Mouse (Mus musculus) c-Kit-positive CD71-negative TER-119-negative erythroid progenitor cells, embryonic 14.5 days (primary cell): ENCODE data around the gene Eif2b2.
A peak's percentile ranks its signal among the peaks of the same experiment; 100 is the strongest.

ENCODE experiments used
- DNase-seq: peaks from one replicate; pipeline ENCODE4 v3.0.0-alpha.2; 2013; ENCODE audit warnings: low read depth

The Eif2b2 gene

GRCm38 (mm10) chr12:85219236-85219904 is at the start of gene Eif2b2:
Eif2b2 (plus strand) TSS chr12:85219481.
- peak; percentile 97 for DNase-seq

GRCm38 (mm10) chr12:85169877-85170276 is 49.4 kb upstream of the Eif2b2 start:
- DNase-seq = no peak

- no peak for DNase-seq
Measured at GRCm38 (mm10) chr12:85170284-85170947, 48.9 kb upstream of the Eif2b2 start.

- DNase-seq = no peak
Measured at GRCm38 (mm10) chr12:85170948-85171307, 48.4 kb upstream of the Eif2b2 start.

GRCm38 (mm10) chr12:85174016-85174415 is 45.3 kb upstream of the Eif2b2 start:
- no peak for DNase-seq

GRCm38 (mm10) chr12:85175087-85175675 is 44.1 kb upstream of the Eif2b2 start:
- DNase-seq = no peak

- DNase-seq = no peak
Measured at GRCm38 (mm10) chr12:85175926-85176845, 43.1 kb upstream of the Eif2b2 start.

- DNase-seq = peak; percentile 56
Measured at GRCm38 (mm10) chr12:85176846-85177523, 42.3 kb upstream of the Eif2b2 start.

GRCm38 (mm10) chr12:85177740-85178239 is 41.5 kb upstream of the Eif2b2 start, which contains the start of gene Pgf:
Pgf (minus strand) TSS chr12:85177790.
- DNase-seq = no peak

- no peak for DNase-seq
Measured at GRCm38 (mm10) chr12:85178294-85178693, 41.0 kb upstream of the Eif2b2 start.

GRCm38 (mm10) chr12:85181475-85182344 is 37.6 kb upstream of the Eif2b2 start:
- no peak for DNase-seq

- DNase-seq = no peak
Measured at GRCm38 (mm10) chr12:85182345-85182643, 37.0 kb upstream of the Eif2b2 start.

GRCm38 (mm10) chr12:85182898-85183297 is 36.4 kb upstream of the Eif2b2 start:
- no peak for DNase-seq

GRCm38 (mm10) chr12:85184118-85184517 is 35.2 kb upstream of the Eif2b2 start:
- DNase-seq = no peak

- DNase-seq = no peak
Measured at GRCm38 (mm10) chr12:85185810-85186209, 33.5 kb upstream of the Eif2b2 start.

GRCm38 (mm10) chr12:85186361-85186760 is 32.9 kb upstream of the Eif2b2 start:
- DNase-seq = no peak

- DNase-seq = no peak
Measured at GRCm38 (mm10) chr12:85190290-85190689, 29.0 kb upstream of the Eif2b2 start.

GRCm38 (mm10) chr12:85192461-85193108 is 26.7 kb upstream of the Eif2b2 start:
- peak; percentile 53 for DNase-seq

- DNase-seq = no peak
Measured at GRCm38 (mm10) chr12:85193146-85193545, 26.1 kb upstream of the Eif2b2 start.
